Mouse (Mus musculus) ES-Bruce4 (cell line): ENCODE results near the gene Map4k4. TPM values are rescaled to one million over a fixed set of nuclear protein-coding genes. Genes with fewer than 3 reads are reported as not detected.

Experiments
- H3K27ac ChIP-seq: 2 replicates; pipeline ENCODE4 v1.5.1; 2012; ENCODE audit warnings: low read length, inconsistent platforms; ENCODE audit not compliant: insufficient read depth
- H3K27me3 ChIP-seq: 2 replicates; pipeline ENCODE4 v1.6.1; 2012; ENCODE audit warnings: mild to moderate bottlenecking, low read length, inconsistent platforms; ENCODE audit not compliant: control insufficient read depth, poor library complexity, insufficient read depth, severe bottlenecking
- H3K36me3 ChIP-seq: 2 replicates; pipeline ENCODE4 v1.6.1; 2012; ENCODE audit warnings: inconsistent platforms, mild to moderate bottlenecking, low read length, moderate library complexity; ENCODE audit not compliant: control insufficient read depth, poor library complexity, insufficient read depth, severe bottlenecking
- H3K4me1 ChIP-seq: one replicate; pipeline ENCODE4 v1.8.1; 2011; ENCODE audit warnings: low read length; ENCODE audit not compliant: control insufficient read depth, insufficient read depth
- H3K4me3 ChIP-seq: 2 replicates; pipeline ENCODE4 v1.5.1; 2011; ENCODE audit warnings: low read depth, mild to moderate bottlenecking, low read length
- H3K9ac ChIP-seq: 2 replicates; pipeline ENCODE4 v1.6.1; 2012; ENCODE audit warnings: low read depth, mild to moderate bottlenecking, inconsistent platforms; ENCODE audit not compliant: poor library complexity, severe bottlenecking
- H3K9me3 ChIP-seq: replicated peaks from 2 replicates; pipeline ENCODE4 v1.6.1; 2012; ENCODE audit warnings: mild to moderate bottlenecking, low read length, inconsistent platforms; ENCODE audit not compliant: control insufficient read depth, poor library complexity, insufficient read depth, severe bottlenecking
- CTCF ChIP-seq: IDR thresholded peaks from one replicate; pipeline ENCODE4 v1.8.1; 2011; ENCODE audit warnings: low read depth, low read length
- EP300 ChIP-seq: IDR thresholded peaks from 2 replicates; pipeline ENCODE4 v1.6.1; 2011; ENCODE audit warnings: low read depth, low read length; ENCODE audit not compliant: insufficient read depth
- POLR2A ChIP-seq: IDR thresholded peaks from one replicate; pipeline ENCODE4 v1.8.1; 2011; ENCODE audit warnings: low read length; ENCODE audit not compliant: insufficient read depth
- polyA plus RNA-seq: library from polyadenylated mRNA; stranded (reverse); fragments of >200 nt; gene quantifications from 2 replicates; pipeline ENCODE4 v1.2.4, GENCODE M21; 2011; ENCODE audit warnings: low read depth; ENCODE audit not compliant: missing spikeins, insufficient read depth, insufficient read length

Map4k4 gene
- polyA plus RNA-seq, 1 experiment, result 308 TPM

- H3K9me3 ChIP-seq, result no peaks in the 10 kb centered on the region
- H3K27ac ChIP-seq, result no peak overlapping the region
- H3K4me1 ChIP-seq, result no peaks in the 10 kb centered on the region
- peaks cover 65% of the 10 kb centered on the region for H3K36me3 ChIP-seq
- TF ChIP-seq CTCF (no peak), EP300 (no peak)
- no peaks in the 10 kb centered on the region for H3K27me3 ChIP-seq
- no peak overlapping the region for H3K4me3 ChIP-seq
- H3K9ac ChIP-seq, result no peak overlapping the region
Measured at GRCm38 (mm10) chr1:40012696-40013095, 112.0 kb downstream of the Map4k4 start.

DNA sequence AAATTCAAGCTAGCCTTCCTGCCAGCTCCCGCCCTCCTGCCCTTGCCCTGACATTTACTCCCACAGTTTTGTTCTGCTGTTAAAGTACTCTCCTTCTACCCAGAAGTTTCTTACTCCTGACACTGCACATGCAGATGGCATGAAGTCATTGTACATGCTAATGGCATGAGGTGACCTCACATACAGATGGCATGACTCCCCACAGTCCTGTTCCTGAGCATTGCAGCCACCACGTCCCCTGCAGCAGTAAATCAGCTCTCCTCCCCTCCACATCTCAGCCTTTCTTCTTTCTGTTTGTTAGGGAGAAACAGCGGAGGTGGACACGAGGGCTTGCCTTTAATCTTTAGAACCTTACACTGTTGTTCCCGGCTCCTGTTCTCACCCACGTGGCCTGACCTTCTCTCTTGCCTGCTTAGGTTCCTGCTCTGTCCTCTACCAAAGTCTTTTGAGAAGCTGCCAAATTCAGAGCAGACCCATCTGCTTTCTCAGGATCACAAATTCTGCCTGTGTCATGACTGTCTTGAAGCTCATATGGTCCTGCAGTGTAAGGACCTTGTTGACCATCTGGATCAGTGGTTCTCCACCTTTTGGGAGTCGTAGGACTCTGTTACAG is 114.5 kb downstream of the Map4k4 start:
- no peak overlapping the region for H3K4me3 ChIP-seq
- no peaks in the 10 kb centered on the region for H3K27me3 ChIP-seq
- peaks cover 56% of the 10 kb centered on the region for H3K36me3 ChIP-seq
- H3K4me1 ChIP-seq, result no peaks in the 10 kb centered on the region
- no peak overlapping the region for H3K9ac ChIP-seq
- H3K9me3 ChIP-seq, result no peaks in the 10 kb centered on the region
- TF ChIP-seq POLR2A (no peak), CTCF (no peak)
- no peak overlapping the region for H3K27ac ChIP-seq

- Histone ChIP-seq H3K9ac (no peak overlapping the region), H3K4me1 (no peaks in the 10 kb centered on the region), H3K9me3 (no peaks in the 10 kb centered on the region), H3K27ac (no peak overlapping the region), H3K36me3 (peaks cover 21% of the 10 kb centered on the region), H3K27me3 (no peaks in the 10 kb centered on the region), H3K4me3 (no peak overlapping the region)
- TF ChIP-seq CTCF (no peak), POLR2A (no peak), EP300 (no peak)
Measured at GRCm38 (mm10) chr1:40021617-40022016, 120.9 kb downstream of the Map4k4 start.

GRCm38 (mm10) chr1:40022472-40023135 is 121.9 kb downstream of the Map4k4 start:
- no peak overlapping the region for H3K9ac ChIP-seq
- no peak overlapping the region for H3K27ac ChIP-seq
- H3K27me3 ChIP-seq, result no peaks in the 10 kb centered on the region
- H3K4me1 ChIP-seq, result no peaks in the 10 kb centered on the region
- TF ChIP-seq EP300 (no peak), CTCF (no peak), POLR2A (no peak)
- no peaks in the 10 kb centered on the region for H3K9me3 ChIP-seq
- H3K36me3 ChIP-seq, result peaks cover 12% of the 10 kb centered on the region
- H3K4me3 ChIP-seq, result no peak overlapping the region

- Histone ChIP-seq H3K4me3 (no peak overlapping the region), H3K27ac (no peak overlapping the region), H3K27me3 (no peaks in the 10 kb centered on the region), H3K36me3 (peaks cover 12% of the 10 kb centered on the region), H3K4me1 (no peaks in the 10 kb centered on the region), H3K9me3 (no peaks in the 10 kb centered on the region), H3K9ac (no peak overlapping the region)
- TF ChIP-seq POLR2A (no peak), EP300 (no peak), CTCF (no peak)
Measured at GRCm38 (mm10) chr1:40023206-40023605, 122.5 kb downstream of the Map4k4 start.

DNA sequence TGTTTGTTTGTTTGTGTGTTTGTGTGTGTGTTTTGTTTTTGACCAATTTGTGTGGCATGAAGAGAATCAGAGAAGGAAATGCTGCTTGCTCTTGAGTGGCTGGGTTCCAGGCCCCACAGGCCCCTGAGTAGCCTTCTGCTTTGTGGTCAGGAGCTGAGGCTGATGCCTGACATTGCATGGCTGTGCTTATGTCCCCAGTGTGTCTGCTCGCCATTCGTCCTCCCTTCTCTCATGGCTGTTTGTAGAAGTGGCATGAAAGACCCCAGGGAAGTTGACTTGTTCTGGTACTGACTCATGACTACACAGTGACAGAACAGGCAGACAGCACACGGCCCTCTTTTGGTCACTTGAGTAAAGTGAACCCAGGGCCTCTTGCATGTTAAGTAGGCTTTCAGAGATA is 123.0 kb downstream of the Map4k4 start:
- no peaks in the 10 kb centered on the region for H3K27me3 ChIP-seq
- TF ChIP-seq POLR2A (no peak), EP300 (no peak), CTCF (no peak)
- H3K27ac ChIP-seq, result no peak overlapping the region
- no peaks in the 10 kb centered on the region for H3K9me3 ChIP-seq
- H3K4me1 ChIP-seq, result no peaks in the 10 kb centered on the region
- H3K9ac ChIP-seq, result no peak overlapping the region
- peaks cover 12% of the 10 kb centered on the region for H3K36me3 ChIP-seq
- no peak overlapping the region for H3K4me3 ChIP-seq
